Mouse (Mus musculus) ovary, adult 18-20 months (tissue): ENCODE measurements around the gene Farp1.

Source experiments
- DNase-seq: peaks from one replicate; pipeline ENCODE4 v3.0.0; 2022; ENCODE audit warnings: low spot score, mixed read lengths

Farp1 gene

DNA sequence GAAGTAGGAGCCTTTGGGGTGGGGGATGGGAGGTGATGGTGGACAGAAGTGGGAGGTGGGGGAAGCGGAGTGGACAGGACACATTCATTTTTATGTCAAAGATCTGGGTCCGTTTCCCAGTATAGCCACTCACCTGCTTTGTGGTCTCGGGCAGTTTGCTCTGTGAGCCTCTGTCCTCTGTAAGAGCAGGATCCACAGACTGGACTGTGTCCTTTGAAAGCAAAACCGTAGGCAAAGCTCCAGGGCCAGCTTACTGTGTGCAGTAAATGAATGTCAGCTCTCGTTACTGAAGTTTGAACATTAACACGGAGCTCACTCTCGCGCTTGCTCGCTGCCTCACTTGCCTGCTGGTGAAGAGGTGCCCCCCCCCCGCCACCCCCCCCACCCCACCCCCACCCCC is 110.7 kb downstream of the Farp1 start:
- no peak for DNase-seq

DNA sequence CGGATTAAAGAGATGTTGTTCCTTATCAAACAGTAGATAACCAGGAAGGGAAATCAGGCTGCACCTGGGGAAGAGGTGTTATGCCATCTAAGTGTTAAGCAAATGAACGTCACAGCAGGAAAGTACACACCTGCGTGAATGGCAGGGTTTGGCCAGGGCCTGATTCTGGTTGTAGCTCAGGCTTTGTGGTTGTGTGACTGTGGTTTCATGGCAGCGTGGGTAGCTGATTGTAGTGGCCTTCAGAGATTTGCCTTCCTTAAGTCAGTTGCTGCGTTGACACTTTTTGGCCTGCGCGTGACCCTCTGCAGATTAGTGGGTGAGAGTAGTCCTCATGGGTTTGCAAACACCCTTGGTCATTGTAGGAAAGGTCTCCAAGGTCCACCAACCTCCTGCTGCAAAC is 111.2 kb downstream of the Farp1 start:
- no peak for DNase-seq

DNA sequence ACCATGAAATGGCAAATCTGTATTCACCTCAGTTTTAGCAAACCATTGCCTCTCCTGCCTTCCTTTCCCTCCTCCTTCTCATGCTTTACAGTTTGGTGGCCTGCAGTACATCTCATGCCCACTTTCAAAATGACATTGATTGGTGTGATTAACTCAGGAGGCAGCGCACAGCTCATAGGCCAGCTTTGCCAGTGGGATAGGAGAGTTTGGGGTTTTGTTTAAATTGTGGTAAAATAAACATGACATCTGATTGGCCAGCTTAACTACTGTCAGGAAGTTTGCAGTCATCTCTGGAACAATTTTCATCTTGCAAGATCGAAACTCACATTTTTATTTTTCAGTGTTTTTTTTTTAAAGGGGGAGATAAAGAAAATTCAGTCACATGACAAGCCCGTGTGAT is 112.0 kb downstream of the Farp1 start:
- no peak for DNase-seq

DNA sequence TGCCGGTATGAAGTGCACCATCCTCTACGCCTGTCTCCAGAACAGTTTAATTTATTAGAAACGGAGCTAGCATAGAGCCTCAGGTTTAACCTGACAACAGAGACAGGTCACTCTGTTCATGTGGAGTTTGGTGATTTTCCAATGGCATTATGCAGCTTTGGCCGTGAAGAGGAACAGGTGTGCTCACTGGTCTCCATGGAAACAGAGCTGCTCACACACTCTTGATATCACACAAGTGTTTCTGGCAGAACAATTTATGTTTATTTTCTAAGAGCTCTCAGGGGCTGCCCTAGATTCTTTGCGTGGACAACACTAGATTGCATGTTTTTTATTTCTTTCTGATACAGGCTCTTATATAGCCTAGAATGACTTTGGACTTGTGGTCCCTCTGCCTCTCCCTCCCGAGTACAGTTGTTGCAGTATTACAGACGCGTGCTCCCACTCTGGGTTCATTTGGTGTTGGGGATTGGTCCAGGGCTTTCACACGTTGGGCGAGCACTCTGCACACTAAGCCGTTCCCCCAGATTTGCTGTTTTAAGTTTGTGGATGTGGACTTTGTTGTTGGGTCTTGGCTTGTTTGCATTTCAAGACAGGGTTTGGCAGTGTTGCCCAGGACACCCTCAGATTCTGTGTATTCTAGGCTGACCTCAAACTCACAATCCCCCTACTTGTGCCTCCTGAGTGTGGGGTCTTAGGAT is 113.2 kb downstream of the Farp1 start:
- DNase-seq = no peak

DNA sequence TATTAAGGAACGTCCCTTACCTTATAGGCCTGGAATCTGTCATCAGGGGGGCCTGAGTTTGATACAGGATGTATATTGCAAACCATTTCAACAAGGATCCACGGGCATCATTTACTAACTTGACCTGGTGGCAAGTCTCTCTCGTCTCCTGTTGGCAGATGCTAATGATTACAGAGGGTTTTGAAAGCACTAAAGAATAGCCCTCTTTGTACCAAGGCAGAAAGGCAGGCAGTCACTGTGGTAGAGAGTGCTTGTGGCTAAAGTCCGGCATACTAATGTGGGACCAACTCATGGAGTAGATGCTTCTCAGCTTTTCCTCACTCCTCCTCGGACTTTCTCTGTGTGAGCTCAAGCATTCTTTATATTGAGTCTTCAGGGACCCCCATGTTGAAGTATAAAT is 115.0 kb downstream of the Farp1 start:
- no peak for DNase-seq

DNA sequence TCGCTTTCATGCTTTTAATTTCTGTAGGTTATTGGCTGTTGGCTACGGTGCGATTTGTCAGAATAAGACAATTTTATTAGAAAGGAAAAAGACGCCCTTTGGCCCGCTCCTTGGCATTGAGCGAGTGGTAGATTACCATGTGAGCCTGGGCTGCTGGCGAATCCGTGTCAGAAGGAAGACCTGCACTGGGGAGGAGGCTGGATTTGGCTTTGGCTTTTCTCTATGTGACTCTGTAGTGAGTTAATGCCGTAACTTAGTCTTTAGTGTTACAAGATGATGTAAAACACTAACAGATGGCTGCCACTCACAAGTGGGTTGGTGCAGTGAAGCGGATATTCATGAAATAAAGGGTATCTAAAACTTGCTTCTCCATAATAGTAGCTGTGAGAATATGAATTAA is 116.8 kb downstream of the Farp1 start:
- no peak for DNase-seq

DNA sequence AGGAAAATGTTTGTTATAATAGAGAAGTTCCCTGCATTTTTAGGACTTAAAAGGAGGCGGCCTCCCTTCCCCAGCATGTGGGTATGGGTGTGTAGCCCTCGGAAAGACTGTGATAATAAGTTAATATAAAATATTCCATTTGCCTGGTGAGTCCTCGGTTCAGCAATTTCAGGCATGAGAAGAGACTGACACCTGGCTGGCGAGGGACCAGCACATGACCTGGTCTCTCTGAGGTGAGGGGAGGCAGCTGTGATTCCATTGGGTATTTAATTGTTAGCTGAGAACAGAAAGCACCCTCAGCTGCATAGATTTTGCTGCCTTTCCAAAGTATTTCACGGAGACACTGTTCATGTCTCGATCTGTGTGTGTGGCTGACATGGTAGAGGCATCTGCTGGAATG is 117.8 kb downstream of the Farp1 start:
- no peak for DNase-seq

DNA sequence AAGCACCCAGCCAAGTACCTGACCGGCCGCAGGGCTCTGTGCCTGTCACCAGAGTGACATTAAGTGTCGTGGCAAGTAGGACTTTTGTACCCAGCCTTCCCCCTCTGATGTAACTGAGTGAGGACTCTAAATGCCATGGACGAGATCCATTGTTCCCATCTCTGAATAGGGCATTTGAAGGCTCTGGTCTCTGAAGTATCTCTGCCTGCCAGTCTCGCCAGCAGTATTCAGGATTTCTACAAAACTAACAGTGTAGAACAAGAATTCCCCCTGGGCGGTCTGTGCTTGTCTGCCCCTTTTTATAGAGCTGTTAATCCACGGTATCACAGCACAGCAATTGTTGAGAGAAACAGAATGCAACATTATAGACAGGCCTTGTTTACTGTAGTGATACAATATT is 118.3 kb downstream of the Farp1 start:
- no peak for DNase-seq

DNA sequence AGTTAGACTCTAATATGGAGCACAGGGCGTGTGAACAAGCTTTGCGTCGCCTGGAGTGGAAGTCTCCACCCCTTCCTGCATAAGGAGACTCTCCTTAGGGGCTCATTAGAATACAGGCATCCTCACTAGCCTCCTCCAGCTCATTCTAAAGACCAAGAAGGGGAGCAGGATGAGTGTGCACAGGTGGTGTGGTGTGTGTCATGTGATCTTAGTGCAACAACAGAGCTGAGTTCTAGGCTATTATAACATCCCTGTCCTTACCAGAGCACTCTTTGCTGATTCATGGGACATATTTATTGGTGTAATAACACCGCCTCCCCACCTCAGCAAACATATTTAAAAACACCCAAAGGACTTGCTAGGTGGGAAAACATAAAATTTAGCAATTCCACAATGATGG is 120.2 kb downstream of the Farp1 start:
- no peak for DNase-seq

DNA sequence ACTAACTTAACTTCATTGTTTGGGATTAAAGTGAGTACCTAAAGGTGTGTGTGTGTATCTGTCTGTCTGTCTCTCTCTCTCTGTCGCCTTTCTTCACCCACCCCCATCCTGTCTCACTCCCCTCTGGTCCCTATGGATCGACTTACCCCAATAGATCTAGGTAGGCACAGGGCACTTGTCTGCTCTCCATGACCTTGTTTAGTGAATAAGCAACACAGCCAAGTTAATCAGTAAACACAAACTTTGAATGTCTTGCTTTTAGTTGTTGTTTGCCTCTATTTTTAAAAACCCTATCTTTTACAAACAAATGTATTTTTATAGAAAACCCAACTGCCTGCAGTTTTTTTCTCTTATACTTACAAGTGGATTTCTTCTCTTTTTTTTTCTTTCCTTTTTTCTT is 123.6 kb downstream of the Farp1 start:
- no peak for DNase-seq

DNA sequence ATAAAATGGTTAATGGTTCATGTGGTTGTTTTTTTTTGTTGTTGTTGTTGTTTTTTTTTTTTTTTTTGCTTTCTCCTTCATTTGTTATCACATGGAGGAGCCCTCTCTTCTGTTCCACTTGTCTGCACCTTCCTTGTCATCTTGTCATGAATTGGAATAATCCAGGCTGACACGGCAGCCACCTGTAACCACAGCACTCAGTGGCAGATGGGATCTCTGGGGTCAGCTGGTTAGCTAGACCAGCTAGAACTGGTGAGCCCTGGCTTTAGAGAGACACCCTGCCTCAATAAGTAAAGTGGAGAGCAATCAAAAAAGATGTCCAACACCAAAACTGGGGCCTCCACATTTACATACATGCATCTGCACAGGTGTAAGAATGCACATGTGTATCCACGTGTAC is 127.8 kb downstream of the Farp1 start:
- no peak for DNase-seq

DNA sequence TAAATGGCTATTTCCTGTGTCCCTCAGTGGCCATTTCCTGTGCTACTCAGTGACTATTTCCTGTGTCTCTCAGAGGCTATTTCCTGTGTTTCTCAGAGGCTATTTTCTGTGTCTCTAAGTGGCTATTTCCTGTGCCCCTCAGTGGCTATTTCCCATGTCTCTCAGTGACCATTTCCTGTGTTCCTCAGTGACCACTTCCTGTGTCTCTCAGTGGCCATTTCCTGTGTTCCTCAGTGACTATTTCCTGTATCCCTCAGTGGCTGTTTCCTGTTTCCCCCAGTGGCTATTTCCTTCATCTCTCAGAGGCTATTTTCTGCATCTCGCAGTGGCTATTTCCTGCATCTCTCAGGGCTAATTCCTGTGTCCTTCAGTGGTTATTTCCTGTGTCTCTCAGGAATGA is 129.9 kb downstream of the Farp1 start:
- DNase-seq = no peak

DNA sequence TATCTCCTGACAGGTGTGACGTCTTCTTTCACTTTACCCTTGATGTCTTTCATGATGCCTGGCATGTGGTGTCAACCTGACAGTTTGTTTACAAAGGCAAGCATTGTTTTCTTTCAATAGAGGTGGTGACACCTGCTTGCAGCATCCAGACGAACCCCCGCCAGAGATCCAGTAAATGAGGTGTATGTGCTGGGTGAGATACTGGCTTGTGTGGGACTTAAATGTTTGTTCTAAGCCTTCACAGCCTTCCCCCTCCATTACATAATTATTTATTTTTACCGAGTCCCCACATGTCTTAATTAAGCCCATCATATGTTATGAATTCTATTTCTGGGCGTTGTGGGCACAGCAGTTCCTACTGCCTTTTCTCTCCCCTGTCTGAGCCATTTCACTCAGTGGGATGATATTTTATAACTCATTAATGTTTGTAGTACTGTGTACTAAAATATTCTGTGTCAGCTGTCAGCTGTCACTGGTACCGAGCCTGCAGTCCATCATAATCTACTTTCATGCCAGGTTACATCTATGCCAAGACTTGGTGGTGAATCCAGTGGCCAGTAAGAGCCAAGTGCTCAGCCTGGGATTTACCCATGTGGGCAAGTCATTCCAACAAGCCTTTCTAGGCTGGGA is 130.5 kb downstream of the Farp1 start:
- no peak for DNase-seq

DNA sequence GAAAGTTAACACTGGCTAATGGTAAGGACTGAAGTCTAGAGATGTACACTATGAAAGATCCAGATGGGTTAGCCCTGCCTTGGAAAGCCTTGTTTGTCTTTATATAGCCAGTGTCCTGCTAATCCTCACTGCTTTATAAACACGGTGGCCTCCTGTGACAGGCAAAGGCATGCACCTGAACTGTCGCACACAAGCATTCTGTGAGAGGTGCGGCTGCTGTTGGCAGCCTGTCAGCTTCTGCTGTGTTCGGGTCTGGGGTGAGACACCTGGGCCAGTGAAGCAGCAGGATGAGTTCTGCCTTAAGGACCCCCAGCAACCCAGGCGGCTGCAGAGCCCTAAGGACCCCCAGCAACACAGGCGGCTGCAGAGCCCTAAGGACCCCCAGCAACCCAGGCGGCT is 131.0 kb downstream of the Farp1 start:
- no peak for DNase-seq

DNA sequence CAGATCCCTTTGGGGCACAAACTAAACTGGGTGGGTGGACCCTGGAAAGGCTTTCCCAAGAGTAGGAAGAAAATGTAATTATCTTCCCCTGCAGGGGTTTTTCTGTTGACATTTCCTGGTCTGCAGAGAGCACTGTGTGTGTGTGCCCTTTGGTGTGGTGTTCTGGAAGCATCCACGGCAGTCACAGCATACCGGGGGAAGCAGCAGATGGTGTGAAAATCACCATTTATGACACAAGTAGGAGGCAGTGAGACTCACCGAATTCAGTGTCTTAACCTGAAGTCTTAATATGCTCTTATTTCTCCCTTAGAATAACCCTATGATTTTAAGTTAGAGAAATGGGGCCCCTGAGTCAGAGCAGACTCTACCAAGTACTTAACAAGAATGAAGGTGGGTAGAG is 133.7 kb downstream of the Farp1 start:
- no peak for DNase-seq

DNA sequence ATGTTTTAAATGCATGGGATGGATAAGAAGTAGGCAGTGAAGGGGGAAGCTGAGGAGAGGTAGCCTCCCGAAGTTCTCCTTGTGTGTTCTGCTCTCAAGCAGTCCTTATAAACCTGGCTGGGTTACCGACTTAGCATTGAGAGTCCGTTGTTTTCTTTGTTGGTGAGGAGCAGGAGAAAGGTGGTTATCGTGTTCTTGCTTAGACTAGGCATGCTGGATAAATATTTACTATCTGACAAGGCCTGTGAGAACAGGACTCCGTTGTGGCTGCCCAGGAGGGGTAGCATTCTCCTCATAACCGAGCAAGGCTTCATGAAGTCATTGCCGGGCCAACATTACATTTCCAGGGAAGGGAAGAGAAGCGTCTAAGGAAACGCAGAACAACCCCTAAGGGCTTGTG is 135.3 kb downstream of the Farp1 start:
- no peak for DNase-seq

DNA sequence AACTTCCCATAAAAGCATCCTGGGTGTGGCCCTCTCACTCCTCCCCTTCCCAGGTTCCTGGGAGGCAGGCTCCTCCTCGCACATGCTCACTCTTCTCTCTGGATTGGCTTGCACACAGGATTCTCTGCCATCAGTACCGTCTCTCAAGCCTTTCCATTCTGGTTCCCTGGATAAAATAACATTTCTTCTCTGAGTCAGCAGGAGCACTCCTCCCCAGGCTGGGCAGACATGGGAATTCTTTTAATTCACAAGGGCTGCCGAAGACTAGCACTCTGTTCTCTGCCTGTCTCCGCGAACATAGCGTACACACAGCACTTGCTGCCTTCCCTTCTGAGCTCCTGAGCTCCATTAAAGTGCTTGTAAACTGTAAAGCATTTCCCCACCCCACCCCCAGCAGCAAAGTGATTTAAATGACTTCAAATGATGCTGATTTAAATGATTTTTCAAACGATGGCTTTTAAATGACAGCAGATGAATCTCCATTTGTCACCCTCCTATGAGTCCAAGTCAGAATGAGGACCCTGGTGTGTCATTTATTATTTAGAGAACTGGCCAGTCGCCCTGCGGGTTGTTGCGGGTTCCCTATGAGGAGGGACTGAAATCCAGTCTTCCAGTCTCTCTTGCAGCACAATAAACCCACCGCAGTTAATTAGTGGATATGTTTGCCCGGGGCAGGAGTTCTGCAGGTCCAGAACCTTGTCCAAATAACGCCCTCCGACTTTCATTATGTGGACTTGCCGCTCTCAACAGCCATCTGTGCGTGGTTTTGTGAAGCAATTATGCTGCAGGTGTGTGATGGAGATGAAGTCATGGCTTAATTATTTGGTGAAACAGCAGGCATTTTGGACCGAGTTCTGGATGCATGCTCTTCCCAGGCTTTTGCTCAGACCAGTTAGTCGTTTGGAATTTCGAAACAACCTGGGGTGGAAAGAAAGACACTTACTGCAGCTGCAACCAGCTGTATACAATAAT is 137.4 kb downstream of the Farp1 start:
- DNase-seq = no peak

DNA sequence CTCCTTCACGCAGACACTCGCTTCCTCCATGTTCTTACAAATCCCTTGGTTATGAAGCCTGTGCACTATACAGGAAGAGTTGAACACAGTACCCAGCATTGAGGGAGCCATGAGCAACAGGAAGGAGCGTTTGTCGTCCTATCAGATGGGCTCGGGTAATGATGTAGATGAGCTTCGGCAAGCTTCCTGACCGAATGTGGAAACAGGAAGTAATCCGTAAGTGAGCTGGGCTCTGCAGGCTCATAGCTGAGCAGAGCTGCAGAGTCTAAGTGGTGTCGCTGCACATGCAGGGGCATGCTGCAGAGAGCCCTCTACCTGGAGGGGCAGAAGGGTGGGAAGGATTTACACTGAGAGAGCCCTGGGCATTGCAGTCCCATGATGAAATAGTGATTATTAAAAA is 140.4 kb downstream of the Farp1 start:
- DNase-seq = no peak

DNA sequence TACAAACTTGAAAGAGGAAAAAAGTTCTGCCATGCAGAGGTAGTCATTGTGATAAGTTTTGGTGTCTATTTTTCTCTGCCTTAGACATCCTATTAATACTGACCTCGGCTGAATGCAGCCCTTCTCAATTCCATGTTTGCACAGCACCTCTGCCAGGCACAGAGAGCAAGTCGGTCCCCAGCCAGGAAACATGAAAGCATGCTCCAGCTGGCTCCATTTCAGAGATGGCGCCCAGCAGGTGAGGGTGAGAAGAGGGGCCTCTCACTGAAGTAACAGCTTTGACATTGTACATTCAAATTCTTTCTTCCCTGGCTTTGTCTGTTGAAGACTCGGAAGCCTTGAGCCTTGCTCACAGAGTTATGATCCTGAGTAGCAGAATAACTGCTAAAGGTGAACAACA is 140.9 kb downstream of the Farp1 start:
- no peak for DNase-seq

DNA sequence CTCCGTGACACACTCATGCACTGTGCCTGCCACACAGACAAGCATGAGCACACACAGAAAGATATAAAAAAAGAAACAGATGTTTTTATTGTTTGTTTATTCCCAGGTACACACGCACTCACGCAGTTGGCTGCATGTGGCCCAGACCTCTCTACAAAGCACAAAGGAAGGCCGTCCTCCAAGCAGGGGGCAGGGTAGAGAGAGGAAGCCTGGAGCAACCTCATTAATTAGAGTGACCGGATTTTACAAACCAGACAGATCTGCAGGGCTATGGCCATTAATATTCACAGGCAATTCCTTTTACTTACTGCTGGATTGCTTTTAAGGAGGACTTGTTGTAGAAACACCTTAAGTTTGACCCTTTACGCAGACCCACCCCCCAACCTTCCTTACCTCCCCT is 142.9 kb downstream of the Farp1 start:
- DNase-seq = no peak

DNA sequence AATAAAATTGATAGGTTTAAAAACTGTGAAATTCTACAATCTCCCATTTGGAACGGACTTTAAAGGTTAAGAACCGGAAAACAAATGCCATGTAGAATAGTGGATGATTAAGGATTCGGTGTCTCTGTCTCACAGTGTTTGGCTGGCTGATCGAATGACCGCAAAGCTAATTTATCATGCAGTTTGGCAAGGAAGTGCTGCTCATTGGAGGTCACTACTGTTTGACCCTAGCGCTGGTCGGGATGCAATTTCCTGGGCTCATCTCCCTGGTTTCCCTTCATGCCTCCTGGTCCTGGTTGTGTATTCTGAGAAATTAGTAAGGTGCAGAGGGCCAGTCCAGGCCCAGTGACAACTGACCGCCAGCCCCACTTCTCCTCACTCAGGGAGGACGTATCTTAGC is 145.6 kb downstream of the Farp1 start:
- DNase-seq = no peak

DNA sequence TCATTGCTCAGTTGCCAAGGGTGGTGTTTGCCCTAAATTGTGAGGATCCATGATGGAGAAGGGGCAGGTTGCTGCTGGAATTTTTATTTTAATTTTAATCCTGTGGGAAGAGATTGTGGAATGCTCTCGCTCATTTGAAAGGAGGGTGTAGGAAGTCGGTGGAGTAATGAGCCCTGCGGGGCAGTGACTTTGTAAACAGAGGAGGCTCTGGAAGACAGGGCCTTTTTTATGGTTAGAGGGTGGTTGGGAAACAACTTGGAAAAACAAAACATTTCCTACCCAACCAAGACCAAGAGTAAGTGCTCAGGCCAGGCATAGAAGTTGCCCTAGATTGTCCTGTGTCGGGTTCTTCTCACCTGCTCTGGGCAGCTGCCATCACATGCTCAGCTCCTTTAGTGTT is 146.8 kb downstream of the Farp1 start:
- no peak for DNase-seq

DNA sequence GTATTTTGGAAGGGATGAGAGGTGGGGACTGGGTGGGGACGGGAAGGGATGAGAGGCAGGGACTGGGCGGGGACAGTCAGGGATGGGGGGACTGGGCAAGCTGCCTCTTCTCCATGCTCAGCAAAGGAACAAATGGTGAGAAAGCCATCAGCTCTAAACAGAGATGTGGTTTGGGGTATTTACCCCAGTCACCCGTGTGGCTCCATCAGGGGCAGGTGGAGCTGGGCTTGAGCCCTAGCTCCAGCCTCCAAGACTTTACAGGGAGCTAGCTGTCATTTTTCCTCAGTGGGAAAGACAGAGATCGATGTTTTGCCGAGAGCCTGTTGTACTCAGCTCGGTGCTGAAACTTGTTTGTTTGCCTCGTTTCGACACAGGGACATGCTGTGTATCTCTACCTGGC is 148.0 kb downstream of the Farp1 start:
- no peak for DNase-seq
